Mouse (Mus musculus): Measurements from ENCODE around the gene Sorcs2. TPM values are rescaled to one million over a fixed set of nuclear protein-coding genes. Genes with fewer than 3 reads are reported as not detected.
"Not testable (repeated sequence)": the region's sequence is repeated elsewhere in the genome, so short reads cannot be mapped to it uniquely, and the experiment has no call there.

The Sorcs2 gene
- polyA plus RNA-seq, 1 experiment from 2014 or later = 11.1 TPM

DNA sequence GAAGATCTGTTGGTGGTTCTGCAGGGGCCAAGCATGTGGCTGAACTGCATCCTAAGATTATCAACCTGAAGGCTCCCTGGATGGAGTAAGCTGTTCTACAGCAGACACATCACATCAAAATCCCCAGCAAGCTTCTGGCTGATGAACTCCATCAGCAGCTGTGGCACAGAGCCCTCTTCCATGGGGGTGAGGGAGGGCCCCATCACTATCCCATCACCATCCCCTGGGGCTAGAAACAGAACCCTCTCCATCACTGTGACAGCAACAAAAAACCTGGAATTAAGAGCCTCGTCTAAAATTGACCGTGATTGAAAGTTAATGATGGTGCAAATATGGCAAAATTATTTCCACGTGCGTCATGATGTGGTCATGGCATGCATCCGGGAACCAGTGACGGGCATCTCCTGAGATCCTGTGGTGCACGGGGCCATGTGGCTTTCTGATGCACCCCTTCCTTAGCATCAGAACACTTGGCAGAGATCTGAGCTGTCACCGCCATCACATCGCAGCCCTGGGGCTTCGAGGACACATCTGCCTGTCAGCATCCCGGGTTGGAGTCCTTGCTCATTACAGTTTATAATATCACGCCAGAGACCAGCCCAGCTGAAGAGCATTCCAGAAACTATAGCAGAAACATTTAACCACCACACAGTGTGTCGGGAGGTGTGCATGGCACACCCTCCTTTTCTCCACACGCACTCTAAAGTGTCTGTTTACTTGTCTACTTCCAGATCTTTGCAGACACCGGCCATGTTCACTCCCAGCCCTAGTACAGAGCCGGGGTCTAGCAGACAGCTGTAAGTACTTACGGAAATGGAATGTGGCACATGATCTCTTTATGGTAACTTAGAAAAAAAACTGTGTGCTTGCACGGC is 143.1 kb downstream of the Sorcs2 start:
- H3K4me2 ChIP-seq (ENCODE audit: low read depth, low read length) = no peak overlapping the region
- H3K9ac ChIP-seq (replicated peaks; ENCODE audit: low read depth, low read length) = no peak overlapping the region
- no peaks in the 10 kb centered on the region for H3K9me3 ChIP-seq (ENCODE audit: control insufficient read depth, low read length)
- 66% methylated on average over 18 of the region's 18 CpGs for WGBS
- no peaks in the 10 kb centered on the region for H3K36me3 ChIP-seq (ENCODE audit: control insufficient read depth, insufficient read depth, low read length)
- no peak overlapping the region for H3K4me3 ChIP-seq (ENCODE audit: low read depth, low read length)
- no peaks in the 10 kb centered on the region for H3K27me3 ChIP-seq (ENCODE audit: control insufficient read depth, insufficient read depth, low read length)
- peaks cover 9% of the 10 kb centered on the region; the same call in 1 of the 2 replicates for H3K4me1 ChIP-seq (ENCODE audit: control insufficient read depth, insufficient read depth, low read length)
- ATAC-seq (ENCODE audit: low read depth) = no peak; the same call in 1 of the 2 replicates
- H3K27ac ChIP-seq (ENCODE audit: low read depth, low read length) = no peak overlapping the region

DNA sequence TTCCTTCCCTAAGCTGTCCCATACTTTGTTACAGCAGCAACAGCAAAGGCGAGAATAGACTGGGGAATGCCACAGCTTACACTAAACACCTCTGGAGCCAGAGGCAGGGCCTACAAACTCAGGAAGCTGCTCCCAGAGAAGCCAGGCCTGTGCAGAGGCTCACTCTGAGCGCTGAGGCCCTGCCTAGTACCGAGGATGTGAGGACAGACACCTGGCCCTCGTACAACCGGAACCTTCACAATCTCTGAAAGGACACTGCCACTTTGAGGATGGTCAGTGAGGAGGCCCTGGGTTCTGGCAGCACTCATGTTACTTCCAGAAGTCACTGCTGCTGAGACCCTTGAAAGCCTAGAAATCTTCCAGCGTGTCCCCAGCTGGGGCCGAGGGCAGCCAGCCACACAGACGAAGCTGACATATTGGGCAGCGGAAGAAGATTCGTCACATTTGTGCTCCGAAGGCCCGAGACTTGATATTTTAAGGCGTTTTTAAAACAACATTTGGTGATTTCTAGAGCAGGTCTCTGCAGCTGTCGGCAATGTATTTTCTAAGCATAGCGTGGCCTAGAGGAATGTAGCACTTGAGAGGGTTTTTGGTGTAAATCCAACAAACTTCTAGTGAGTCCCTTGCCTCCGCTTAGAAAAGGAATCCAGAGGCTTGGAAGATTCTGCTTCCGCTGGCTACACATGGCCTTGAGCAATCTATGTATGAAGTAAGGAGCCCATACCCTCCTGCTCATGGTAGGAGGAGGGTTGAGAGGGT is 145.0 kb downstream of the Sorcs2 start:
- ATAC-seq (ENCODE audit: low read depth) = no peak
- Histone ChIP-seq H3K27me3 (ENCODE audit: control insufficient read depth, insufficient read depth, low read length) (no peaks in the 10 kb centered on the region), H3K4me3 (ENCODE audit: low read depth, low read length) (no peak overlapping the region), H3K9ac (replicated peaks; ENCODE audit: low read depth, low read length) (no peak overlapping the region), H3K27ac (ENCODE audit: low read depth, low read length) (no peak overlapping the region), H3K4me2 (ENCODE audit: low read depth, low read length) (no peak overlapping the region), H3K9me3 (ENCODE audit: control insufficient read depth, low read length) (no peaks in the 10 kb centered on the region), H3K4me1 (ENCODE audit: control insufficient read depth, insufficient read depth, low read length) (no peaks in the 10 kb centered on the region), H3K36me3 (ENCODE audit: control insufficient read depth, insufficient read depth, low read length) (no peaks in the 10 kb centered on the region)
- 92% methylated on average over 17 of the region's 17 CpGs for WGBS

DNA sequence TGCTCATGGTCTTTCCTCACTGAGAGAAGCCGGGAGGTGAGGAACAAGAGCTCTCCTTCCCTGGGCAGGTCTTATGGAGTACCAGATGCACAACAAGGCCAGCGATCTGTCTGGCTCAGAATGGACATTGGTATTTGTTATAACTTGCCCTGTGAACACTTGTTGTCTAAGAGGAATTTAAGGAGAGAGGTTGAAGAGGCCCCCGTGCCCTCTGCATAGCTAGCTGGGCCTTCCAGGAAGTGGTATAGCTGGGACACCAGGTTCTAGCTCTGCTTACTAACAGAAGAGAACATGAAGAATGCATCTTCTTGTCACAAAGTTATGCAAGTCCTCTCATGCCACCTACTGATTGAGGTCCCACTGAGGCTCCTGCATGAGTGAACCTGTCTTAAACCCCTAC is 149.9 kb downstream of the Sorcs2 start:
- Histone ChIP-seq H3K4me1 (ENCODE audit: control insufficient read depth, insufficient read depth, low read length) (no peaks in the 10 kb centered on the region), H3K27ac (ENCODE audit: low read depth, low read length) (no peak overlapping the region), H3K27me3 (ENCODE audit: control insufficient read depth, insufficient read depth, low read length) (no peaks in the 10 kb centered on the region), H3K9ac (replicated peaks; ENCODE audit: low read depth, low read length) (no peak overlapping the region), H3K4me3 (ENCODE audit: low read depth, low read length) (no peak overlapping the region), H3K36me3 (ENCODE audit: control insufficient read depth, insufficient read depth, low read length) (no peaks in the 10 kb centered on the region), H3K4me2 (ENCODE audit: low read depth, low read length) (no peak overlapping the region), H3K9me3 (ENCODE audit: control insufficient read depth, low read length) (no peaks in the 10 kb centered on the region)
- 95% methylated on average over 3 of the region's 3 CpGs for WGBS
- ATAC-seq (ENCODE audit: low read depth) = no peak

DNA sequence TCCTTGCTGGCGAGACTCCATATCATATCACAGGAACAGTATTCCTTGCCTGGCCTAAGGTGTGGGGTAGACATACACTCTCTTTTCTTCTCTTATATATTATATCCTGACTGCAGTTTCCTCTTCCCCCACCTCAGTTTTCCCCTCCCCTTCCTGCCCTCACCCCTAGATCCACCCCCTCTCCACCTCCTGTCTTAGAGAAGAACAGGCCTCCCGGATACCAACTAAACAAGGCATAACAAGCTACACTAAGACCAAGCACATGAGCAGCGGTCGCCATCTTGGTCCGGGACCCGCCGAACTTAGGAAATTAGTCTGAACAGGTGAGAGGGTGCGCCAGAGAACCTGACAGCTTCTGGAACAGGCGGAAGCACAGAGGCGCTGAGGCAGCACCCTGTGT is 160.4 kb downstream of the Sorcs2 start:
- 96% methylated on average over 7 of the region's 10 CpGs for WGBS
- H3K9me3 ChIP-seq (ENCODE audit: control insufficient read depth, low read length); H3K4me2 ChIP-seq (ENCODE audit: low read depth, low read length); H3K36me3 ChIP-seq (ENCODE audit: control insufficient read depth, insufficient read depth, low read length); ATAC-seq (ENCODE audit: low read depth); H3K4me3 ChIP-seq (ENCODE audit: low read depth, low read length); H3K4me1 ChIP-seq (ENCODE audit: control insufficient read depth, insufficient read depth, low read length); H3K27ac ChIP-seq (ENCODE audit: low read depth, low read length); H3K27me3 ChIP-seq (ENCODE audit: control insufficient read depth, insufficient read depth, low read length); H3K9ac ChIP-seq (replicated peaks; ENCODE audit: low read depth, low read length): not testable (repeated sequence)

DNA sequence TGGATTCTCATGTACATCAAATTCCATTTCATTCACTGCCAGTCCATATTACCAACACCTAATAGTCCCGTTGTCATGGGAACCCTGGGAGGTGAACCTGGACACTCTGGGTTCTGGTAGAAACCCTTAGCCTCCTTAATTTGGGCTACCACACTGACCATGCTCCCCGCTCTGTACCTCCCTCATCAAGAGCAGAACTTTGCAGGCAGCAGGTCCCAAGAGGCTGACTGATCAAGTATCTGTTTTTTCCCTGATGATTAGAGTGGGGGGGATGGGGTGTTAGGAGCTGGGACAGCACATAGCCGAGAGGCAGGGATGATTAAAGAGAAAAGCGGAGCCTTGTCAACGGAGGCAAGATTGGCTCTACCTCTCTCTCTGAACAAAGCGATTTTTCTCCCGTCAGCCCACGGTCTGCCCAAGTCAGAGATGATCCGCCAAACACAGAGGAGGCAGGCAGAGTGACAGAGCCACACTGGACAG is 167.6 kb downstream of the Sorcs2 start:
- 43% methylated on average over 9 of the region's 9 CpGs for WGBS
- H3K36me3 ChIP-seq (ENCODE audit: control insufficient read depth, insufficient read depth, low read length) = no peaks in the 10 kb centered on the region
- no peaks in the 10 kb centered on the region for H3K9me3 ChIP-seq (ENCODE audit: control insufficient read depth, low read length)
- H3K9ac ChIP-seq (replicated peaks; ENCODE audit: low read depth, low read length) = no peak overlapping the region
- H3K4me3 ChIP-seq (ENCODE audit: low read depth, low read length) = no peak overlapping the region
- no peaks in the 10 kb centered on the region for H3K27me3 ChIP-seq (ENCODE audit: control insufficient read depth, insufficient read depth, low read length)
- no peak overlapping the region; the same call in 1 of the 2 replicates for H3K27ac ChIP-seq (ENCODE audit: low read depth, low read length)
- H3K4me1 ChIP-seq (ENCODE audit: control insufficient read depth, insufficient read depth, low read length) = peaks cover 13% of the 10 kb centered on the region
- H3K4me2 ChIP-seq (ENCODE audit: low read depth, low read length) = no peak overlapping the region
- ATAC-seq (ENCODE audit: low read depth) = no peak

DNA sequence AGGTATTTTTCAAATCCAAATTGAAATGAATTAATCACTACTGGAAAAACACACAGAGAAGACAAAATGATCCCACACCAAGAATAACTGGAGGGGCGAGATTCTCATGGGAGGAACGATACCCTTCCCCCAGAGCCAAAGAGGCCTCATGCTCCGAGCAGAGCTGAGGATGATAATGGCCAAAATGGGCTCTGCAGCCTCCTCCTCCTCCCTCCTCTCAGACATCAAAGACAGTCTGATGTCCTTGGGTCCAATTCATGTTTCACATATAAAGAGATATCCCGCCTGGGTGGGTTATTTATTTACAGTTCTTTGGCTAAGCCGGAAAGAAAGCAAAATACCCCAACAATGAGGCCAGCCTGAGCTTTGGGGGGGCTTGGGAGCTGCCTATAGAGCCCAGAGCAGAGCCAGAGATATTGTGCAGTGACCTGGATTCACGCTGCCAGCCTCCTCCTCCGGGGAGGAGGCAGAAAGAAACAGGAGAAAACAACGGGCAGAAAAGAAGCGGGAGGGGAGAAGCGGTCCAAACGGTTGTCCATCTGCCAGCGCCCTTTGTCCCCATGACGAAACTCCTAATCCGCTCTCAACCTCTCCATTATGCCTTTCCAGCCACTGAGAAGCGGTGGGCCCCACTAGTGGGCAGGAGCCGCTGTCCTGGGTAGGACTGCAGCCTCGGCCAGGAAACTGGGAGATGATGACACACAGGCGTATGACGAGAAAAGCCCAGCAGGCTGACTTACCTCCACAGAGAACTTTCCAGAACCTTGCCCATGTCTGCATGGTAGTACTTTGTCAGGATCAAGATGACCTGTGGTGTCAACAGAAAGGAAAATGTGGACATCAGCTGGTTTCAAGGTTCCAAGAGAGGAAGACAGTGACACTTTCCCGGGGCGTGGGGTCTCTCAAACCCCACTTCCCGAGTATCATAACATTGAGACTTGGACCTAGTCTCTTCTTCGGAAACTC is 169.3 kb downstream of the Sorcs2 start:
- no peaks in the 10 kb centered on the region for H3K27me3 ChIP-seq (ENCODE audit: control insufficient read depth, insufficient read depth, low read length)
- no peaks in the 10 kb centered on the region for H3K9me3 ChIP-seq (ENCODE audit: control insufficient read depth, low read length)
- no peaks in the 10 kb centered on the region for H3K36me3 ChIP-seq (ENCODE audit: control insufficient read depth, insufficient read depth, low read length)
- no peak overlapping the region for H3K27ac ChIP-seq (ENCODE audit: low read depth, low read length)
- no peak for ATAC-seq (ENCODE audit: low read depth)
- no peak overlapping the region for H3K4me2 ChIP-seq (ENCODE audit: low read depth, low read length)
- H3K4me1 ChIP-seq (ENCODE audit: control insufficient read depth, insufficient read depth, low read length) = peaks cover 15% of the 10 kb centered on the region
- no peak overlapping the region for H3K9ac ChIP-seq (replicated peaks; ENCODE audit: low read depth, low read length)
- 39% methylated on average over 23 of the region's 23 CpGs for WGBS
- H3K4me3 ChIP-seq (ENCODE audit: low read depth, low read length) = no peak overlapping the region

DNA sequence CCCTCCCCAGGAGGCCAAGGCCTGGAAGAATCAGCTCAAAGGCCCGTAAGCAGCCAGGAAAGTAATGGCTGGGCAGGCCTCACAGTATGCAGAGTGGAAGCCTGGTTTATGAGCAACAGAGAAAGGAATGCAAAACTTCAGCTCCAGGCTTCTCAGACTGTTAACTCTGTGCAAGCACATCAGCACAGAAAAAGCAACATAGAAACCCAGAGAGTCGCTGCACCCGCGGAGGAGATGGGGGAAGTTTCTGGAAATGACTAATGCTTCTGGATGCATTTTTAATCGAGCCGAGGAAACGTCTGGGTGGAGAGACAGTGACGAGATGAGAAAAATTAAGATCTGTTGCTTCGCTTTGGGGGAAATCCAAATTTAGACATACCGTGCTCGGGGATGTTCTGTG is 171.6 kb downstream of the Sorcs2 start:
- H3K9ac ChIP-seq (replicated peaks; ENCODE audit: low read depth, low read length) = no peak overlapping the region
- peaks cover 15% of the 10 kb centered on the region for H3K4me1 ChIP-seq (ENCODE audit: control insufficient read depth, insufficient read depth, low read length)
- H3K4me2 ChIP-seq (ENCODE audit: low read depth, low read length) = no peak overlapping the region
- H3K27ac ChIP-seq (ENCODE audit: low read depth, low read length) = no peak overlapping the region
- no peak overlapping the region for H3K4me3 ChIP-seq (ENCODE audit: low read depth, low read length)
- H3K36me3 ChIP-seq (ENCODE audit: control insufficient read depth, insufficient read depth, low read length) = no peaks in the 10 kb centered on the region
- no peaks in the 10 kb centered on the region for H3K27me3 ChIP-seq (ENCODE audit: control insufficient read depth, insufficient read depth, low read length)
- H3K9me3 ChIP-seq (ENCODE audit: control insufficient read depth, low read length) = no peaks in the 10 kb centered on the region
- no peak for ATAC-seq (ENCODE audit: low read depth)
- 60% methylated on average over 11 of the region's 11 CpGs for WGBS

DNA sequence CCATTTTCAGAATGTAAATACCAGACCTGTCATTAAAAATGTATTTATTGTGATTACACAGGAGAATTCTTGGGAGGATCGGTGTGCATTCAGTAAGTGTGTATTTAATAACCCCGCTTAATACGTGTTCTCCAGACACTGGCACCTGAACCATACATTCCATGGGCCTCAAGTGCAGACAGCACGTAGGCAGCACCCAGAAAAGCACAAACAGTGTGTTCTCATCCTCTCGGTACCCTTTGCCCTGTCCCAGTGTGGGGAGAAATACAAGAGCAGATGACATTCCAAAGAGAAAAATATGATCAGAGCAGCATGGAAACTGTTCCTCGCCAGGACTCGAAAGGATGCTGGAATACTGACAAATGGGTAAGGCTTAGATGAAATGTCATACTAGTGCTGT is 172.1 kb downstream of the Sorcs2 start:
- 51% methylated on average over 7 of the region's 7 CpGs for WGBS
- no peak for ATAC-seq (ENCODE audit: low read depth)
- Histone ChIP-seq H3K27me3 (ENCODE audit: control insufficient read depth, insufficient read depth, low read length) (no peaks in the 10 kb centered on the region), H3K4me2 (ENCODE audit: low read depth, low read length) (no peak overlapping the region), H3K9ac (replicated peaks; ENCODE audit: low read depth, low read length) (no peak overlapping the region), H3K36me3 (ENCODE audit: control insufficient read depth, insufficient read depth, low read length) (no peaks in the 10 kb centered on the region), H3K9me3 (ENCODE audit: control insufficient read depth, low read length) (no peaks in the 10 kb centered on the region), H3K27ac (ENCODE audit: low read depth, low read length) (no peak overlapping the region), H3K4me3 (ENCODE audit: low read depth, low read length) (no peak overlapping the region), H3K4me1 (ENCODE audit: control insufficient read depth, insufficient read depth, low read length) (peaks cover 18% of the 10 kb centered on the region)
